Mouse (Mus musculus): ENCODE results near the gene Afdn.
"Not testable (repeated sequence)": the region's sequence is repeated elsewhere in the genome, so short reads cannot be mapped to it uniquely, and the experiment has no call there.

Gene Afdn

DNA sequence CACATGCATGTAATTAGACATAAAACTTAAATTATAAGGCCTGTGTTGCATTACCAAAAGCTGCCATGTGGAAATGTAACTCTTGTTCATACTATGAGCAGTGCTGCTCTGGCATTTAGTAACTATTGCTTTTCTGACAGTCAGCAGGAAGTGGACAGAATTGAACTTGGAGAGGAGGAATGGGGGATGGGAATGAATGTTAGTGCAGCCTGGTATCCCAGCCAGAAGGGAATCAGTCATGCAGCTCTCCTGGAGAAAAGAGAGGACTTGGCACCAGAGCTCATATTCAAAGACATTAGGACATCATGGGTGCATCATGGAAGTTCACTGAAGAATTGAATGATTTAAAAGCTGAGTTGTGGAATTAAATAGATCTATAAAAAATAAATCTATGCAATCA lies 117.1 kb downstream of the Afdn start:
- no peak for DNase-seq (ENCODE audit: low spot score)

GRCm38 (mm10) chr17:13879731-13880130 lies 119.4 kb downstream of the Afdn start:
- no peak for DNase-seq (ENCODE audit: low spot score)

DNA sequence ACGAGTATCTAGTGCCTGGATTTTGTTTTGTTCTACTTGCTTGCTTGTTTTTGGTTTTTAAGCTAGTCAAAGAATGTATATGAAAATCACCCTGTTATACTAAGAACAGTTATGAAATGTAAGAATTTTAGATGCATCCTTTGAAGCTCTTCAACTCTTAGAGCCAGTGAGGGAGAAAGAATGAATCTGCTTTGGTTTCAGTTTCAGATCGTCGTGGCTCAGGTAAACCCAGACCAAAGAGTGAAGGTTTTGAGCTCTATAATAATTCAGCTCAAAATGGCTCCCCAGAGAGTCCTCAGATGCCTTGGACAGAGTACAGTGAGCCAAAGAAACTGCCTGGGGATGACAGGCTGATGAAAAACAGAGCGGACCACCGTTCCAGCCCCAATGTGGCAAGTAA lies 123.2 kb downstream of the Afdn start:
- no peak for DNase-seq (ENCODE audit: low spot score)

- no peak for DNase-seq (ENCODE audit: low spot score)
Measured at GRCm38 (mm10) chr17:13889818-13890434, 129.6 kb downstream of the Afdn start.

GRCm38 (mm10) chr17:13890932-13891331 lies 130.6 kb downstream of the Afdn start:
- no peak for DNase-seq (ENCODE audit: low spot score)

- no peak for DNase-seq (ENCODE audit: low spot score)
Measured at GRCm38 (mm10) chr17:13898838-13899237, 138.5 kb downstream of the Afdn start.

- no peak for DNase-seq (ENCODE audit: low spot score)
Measured at GRCm38 (mm10) chr17:13899241-13899640, 138.9 kb downstream of the Afdn start.

DNA sequence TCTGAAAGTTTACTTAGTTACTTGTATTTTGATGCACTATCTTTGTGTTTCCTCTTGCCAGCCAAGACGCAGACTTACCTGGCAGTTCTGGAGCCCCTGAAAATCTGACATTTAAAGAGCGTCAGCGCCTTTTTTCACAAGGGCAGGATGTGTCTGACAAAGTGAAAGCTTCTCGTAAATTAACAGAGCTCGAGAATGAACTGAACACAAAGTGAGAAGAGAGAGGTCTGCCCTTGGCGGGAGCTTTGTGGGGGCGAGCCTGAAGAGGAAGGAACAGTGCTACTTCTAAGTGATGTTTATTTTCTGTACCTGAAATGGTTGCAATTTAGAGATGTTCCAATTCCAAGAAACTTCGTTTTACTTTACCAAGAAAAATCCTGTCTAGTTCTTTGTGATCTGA lies 143.5 kb downstream of the Afdn start:
- no peak for DNase-seq (ENCODE audit: low spot score)

DNA sequence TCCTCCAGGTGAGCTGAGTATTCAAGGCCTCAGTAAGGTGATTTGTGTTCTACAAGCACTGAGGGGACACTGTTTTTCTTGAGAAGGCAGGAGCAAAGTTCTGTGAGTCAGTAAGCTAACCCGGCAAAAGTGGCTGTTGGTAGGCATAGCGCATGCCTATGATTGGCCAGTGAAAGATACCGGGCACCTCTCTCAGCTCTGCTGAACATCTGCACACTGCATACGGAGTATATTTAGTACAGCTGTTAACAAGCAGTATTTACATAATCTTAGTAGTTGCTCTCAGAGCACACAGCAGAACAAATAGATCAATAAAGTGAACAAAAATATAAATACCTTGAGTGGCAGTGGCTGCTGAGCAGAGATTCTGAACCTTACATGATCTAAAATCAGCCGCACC lies 146.7 kb downstream of the Afdn start:
- DNase-seq (ENCODE audit: low spot score), result no peak

- no peak for DNase-seq (ENCODE audit: low spot score)
Measured at GRCm38 (mm10) chr17:13907681-13908080, 147.3 kb downstream of the Afdn start.

- DNase-seq (ENCODE audit: low spot score), result no peak
Measured at GRCm38 (mm10) chr17:13913951-13914350, 153.6 kb downstream of the Afdn start.

- no peak for DNase-seq (ENCODE audit: low spot score)
Measured at GRCm38 (mm10) chr17:13914531-13914930, 154.2 kb downstream of the Afdn start.

DNA sequence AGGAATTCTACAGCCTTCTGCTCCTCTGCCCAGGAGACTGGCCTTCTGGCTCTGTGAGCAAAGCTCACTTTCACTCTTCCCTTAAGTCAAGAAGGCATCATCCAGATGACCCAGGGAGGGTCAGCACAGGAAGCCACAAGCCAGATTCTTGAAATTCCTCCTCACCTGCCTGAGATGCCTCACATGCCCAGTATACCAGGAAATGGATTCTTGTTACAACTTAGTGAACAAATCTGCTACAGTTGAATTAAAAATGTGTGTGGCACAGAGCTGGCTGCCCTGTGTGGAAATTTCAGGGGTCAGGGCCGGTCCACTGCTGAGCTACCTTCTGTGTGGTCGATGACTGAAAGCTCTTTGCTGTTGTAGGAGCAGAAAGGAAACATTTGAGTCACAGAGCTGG lies 160.4 kb downstream of the Afdn start:
- no peak for DNase-seq (ENCODE audit: low spot score)

DNA sequence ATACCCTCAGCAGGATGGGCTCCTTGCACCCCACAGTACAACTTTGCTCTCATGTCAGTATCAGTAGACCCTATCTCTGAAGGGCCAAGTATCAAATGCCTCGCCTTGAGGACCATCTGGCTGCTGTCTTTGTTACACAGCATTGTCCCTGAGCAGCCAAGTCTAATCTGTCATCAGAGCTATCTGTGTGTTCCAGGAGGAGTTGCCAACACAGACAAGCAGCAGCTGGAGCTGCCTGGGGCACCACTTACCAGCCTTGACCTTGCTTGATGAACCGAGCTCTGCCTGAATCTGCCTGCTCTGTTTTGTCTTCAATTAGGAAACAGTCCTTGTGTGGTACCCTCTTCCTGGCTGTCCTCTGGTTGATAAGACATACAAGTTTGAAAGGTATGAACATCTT lies 163.1 kb downstream of the Afdn start:
- no peak for DNase-seq (ENCODE audit: low spot score)

DNA sequence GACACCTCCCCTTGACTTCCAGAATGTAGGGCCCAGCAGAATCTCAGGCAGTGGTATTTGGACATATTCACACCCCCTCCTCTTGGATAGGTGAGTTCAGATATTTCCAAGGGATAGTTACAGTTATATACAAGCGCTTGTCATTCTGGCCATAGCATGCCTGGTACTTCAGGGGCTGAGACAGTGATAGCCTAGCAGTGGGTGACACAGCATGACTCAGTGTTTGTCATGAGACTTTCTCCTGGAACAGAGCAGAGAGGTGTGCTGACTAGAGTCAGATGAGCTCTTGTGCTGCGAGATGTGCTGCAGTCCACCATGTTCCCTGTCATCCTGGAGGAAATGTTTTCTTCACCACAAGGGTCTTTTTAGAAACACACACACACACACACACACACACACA lies 164.2 kb downstream of the Afdn start:
- DNase-seq (ENCODE audit: low spot score), result no peak

DNA sequence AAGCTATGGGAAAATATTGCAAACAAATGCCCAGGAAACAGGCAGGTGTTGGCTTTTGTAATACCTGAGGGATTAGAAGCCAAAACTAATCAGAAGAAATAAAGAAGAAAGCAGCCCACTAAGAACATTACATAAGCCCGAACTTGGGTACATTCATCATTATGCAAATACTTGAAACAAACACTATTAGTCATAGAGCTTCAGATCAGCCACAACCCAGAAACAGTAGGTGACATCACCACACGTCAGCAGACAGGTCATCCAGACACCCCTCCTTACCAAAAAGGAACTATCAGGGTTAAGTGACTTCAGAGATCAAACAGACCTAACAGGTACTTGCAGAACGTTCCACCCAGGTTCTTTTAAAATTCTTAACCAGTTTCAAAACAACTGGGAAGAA lies 165.6 kb downstream of the Afdn start:
- no peak for DNase-seq (ENCODE audit: low spot score)

DNA sequence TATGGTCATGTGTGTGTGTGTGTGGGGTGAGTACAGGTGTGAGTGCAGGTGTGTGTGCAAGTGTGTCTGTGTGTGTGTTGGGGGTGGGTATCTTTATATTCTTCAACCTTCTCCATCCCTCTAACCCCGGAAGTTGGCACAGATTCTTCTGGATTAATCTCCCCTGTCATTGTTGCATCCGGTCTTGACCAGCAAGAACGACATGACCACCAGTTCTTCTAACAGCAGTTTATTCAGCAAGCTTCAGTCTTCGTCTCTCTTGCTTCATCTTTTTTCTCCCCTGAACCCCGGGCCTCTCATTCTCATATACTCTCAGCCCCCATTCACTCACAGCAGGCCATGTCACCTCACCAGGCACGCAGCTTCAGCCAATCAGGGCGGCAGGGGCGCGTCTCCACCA lies 170.1 kb downstream of the Afdn start:
- DNase-seq (ENCODE audit: low spot score), result no peak

DNA sequence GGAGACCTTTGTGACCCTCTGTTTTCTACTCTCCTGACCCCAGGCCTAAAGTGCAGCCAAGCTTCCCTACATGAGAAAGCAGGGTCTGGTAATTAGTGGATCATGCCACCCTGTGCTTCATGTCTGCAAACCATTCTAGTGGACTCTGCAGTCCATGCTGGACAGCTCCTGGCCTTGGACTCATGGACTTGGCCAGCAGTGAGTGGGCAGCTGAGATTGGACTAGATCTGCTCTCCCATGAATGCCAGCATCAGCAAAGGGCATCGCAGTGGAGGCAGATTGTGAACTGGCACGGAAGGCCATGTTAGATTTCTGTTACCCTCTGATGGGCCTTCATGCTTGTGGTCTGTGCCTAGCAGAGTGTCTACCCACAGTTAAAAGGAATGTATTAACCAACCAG lies 175.0 kb downstream of the Afdn start:
- not testable (repeated sequence) for DNase-seq (ENCODE audit: low spot score)

GRCm38 (mm10) chr17:13937787-13938186 lies 177.4 kb downstream of the Afdn start:
- DNase-seq (ENCODE audit: low spot score), result no peak

DNA sequence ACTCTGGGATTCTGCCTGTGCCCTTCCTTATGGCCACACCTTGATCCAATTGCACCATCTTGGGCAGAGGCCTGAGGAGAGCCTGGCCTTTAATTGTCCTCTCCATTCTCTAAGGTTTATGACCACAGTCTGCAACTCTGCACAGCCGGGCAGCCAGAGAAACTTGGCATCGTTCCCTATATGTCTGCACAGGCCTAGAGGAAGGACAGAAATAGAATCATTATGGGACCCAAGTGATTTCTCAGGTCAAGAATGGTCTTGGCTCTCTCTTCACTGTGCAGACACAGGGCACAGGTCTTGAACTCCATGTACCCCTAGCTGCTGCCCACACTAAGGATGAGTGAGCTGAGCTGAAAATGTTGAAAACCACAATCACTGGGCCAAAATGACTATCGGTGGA lies 178.3 kb downstream of the Afdn start:
- DNase-seq (ENCODE audit: low spot score), result no peak

DNA sequence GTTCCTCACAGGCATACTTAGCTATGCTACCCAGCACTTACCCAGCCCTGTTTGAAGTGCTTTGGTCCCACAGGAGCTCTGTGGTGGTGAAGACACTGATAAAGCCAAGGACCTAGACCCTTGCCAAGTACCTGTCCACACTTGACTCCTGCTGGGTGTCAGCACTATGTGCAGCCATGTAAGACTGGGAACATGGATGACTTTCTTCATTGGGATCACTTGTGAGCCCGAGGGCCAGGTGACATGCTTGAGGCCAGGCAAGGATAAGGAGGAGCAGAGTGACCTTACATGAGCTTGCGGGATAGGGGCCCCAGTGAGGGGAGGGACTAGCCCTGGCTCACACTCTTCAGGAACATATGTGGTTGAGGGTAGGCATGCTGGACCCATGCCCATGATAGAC lies 178.9 kb downstream of the Afdn start:
- DNase-seq (ENCODE audit: low spot score), result not testable (repeated sequence)

DNA sequence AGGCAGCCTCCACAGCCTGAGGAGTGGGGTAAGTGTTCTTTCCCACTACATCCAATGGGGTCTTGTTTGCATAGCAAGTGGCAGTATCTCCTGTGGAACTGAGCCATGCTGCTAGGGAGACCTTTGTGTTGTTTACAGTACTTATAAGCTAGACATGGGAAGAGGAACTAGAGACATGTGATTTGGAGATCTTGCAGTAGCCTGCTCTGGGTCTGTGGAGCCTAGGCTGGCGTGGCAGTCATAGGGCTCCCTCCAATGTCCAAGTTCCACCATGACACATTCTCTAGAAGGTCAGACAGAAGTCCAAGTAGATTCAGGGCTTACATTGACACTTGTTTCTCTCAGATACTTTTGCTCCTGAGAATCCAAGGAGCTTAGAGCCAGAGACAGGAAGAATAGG lies 180.1 kb downstream of the Afdn start:
- no peak for DNase-seq (ENCODE audit: low spot score)

DNA sequence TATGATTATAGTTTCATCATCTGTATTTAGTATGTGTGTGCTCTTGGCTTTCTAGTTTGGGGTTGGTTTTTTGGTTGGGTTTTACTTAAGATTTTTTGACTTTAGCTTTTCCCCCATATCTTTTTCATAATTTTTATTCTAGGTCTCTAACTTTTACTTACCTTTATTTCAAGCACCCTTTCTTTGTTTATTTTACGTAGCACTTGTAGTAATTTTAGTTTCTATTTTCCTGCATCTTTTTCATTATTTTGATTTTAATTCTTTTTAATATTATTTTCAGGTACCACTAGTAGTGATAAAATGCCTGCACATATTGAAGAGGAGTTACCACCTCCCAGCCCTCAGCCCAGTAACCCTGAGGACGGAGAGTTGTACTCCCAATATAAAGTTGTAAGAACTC lies 187.7 kb downstream of the Afdn start, which contains the start of gene Gm7168:
Gm7168 (plus strand) TSS at position 301 of the 400 bp plus-strand sequence.
- not testable (repeated sequence) for DNase-seq (ENCODE audit: low spot score)

DNA sequence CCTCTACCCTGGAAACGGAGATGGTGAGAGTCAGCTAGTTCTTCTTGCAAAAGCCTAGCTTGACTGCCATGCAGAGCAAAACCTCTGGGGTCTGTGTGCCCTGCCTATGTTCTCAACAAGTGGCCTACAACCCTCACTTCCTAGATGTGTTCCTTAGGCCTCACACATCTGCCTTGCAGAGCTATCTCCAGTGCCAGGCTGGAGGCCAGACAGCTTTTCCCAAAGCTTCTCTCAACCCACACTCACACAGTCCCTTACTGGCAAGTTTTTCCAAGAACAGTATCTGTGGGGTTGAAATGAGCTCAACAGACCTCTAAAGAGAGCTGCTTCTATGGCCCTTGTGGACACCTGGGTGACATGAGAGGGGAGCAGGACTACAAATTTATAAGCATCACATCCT lies 191.2 kb downstream of the Afdn start:
- DNase-seq (ENCODE audit: low spot score), result not testable (repeated sequence)

Data from ovary, postnatal 10 days (tissue).